Mouse (Mus musculus): Measurements from ENCODE around the gene Arfgap2.

Arfgap2 gene

GRCm38 (mm10) chr2:91308680-91309079 is 43.9 kb downstream of the Arfgap2 start:
- no peak for DNase-seq (ENCODE audit: low spot score in 2 of 2)

- no peak for DNase-seq (ENCODE audit: low spot score in 2 of 2)
Observed at GRCm38 (mm10) chr2:91309546-91309945, 44.8 kb downstream of the Arfgap2 start.

- no peak for DNase-seq (ENCODE audit: low spot score in 2 of 2)
Observed at GRCm38 (mm10) chr2:91312578-91313311, 48.0 kb downstream of the Arfgap2 start.

- DNase-seq (ENCODE audit: low spot score in 2 of 2), result no peak
Observed at GRCm38 (mm10) chr2:91314184-91314583, 49.4 kb downstream of the Arfgap2 start.

- DNase-seq (ENCODE audit: low spot score in 2 of 2), result no peak
Observed at GRCm38 (mm10) chr2:91320559-91321529, 56.1 kb downstream of the Arfgap2 start.

GRCm38 (mm10) chr2:91321923-91322322 is 57.1 kb downstream of the Arfgap2 start:
- DNase-seq (ENCODE audit: low spot score in 2 of 2), result no peak

- no peak for DNase-seq (ENCODE audit: low spot score in 2 of 2)
Observed at GRCm38 (mm10) chr2:91322490-91322889, 57.7 kb downstream of the Arfgap2 start.

- no peak for DNase-seq (ENCODE audit: low spot score in 2 of 2)
Observed at GRCm38 (mm10) chr2:91324346-91324745, 59.6 kb downstream of the Arfgap2 start.

- DNase-seq (ENCODE audit: low spot score in 2 of 2), result peak; percentile 36 to 38
Observed at GRCm38 (mm10) chr2:91324761-91325421, 60.1 kb downstream of the Arfgap2 start.

All from right cerebral cortex, adult 2 months (tissue).